Mouse (Mus musculus): ENCODE measurements around the gene Foxp1.

The Foxp1 gene

GRCm38 (mm10) chr6:99402941-99403340 lies 119.6 kb downstream of the Foxp1 start:
- no peak for ATAC-seq (ENCODE audit: insufficient number of reproducible peaks, low FRiP score, low TSS enrichment)

GRCm38 (mm10) chr6:99402370-99402769 lies 120.2 kb downstream of the Foxp1 start:
- no peak for ATAC-seq (ENCODE audit: insufficient number of reproducible peaks, low FRiP score, low TSS enrichment)

- ATAC-seq (ENCODE audit: insufficient number of reproducible peaks, low FRiP score, low TSS enrichment) = no peak
Measured at GRCm38 (mm10) chr6:99401801-99402200, 120.7 kb downstream of the Foxp1 start.

GRCm38 (mm10) chr6:99401211-99401610 lies 121.3 kb downstream of the Foxp1 start:
- ATAC-seq (ENCODE audit: insufficient number of reproducible peaks, low FRiP score, low TSS enrichment) = no peak

- no peak for ATAC-seq (ENCODE audit: insufficient number of reproducible peaks, low FRiP score, low TSS enrichment)
Measured at GRCm38 (mm10) chr6:99395745-99396144, 126.8 kb downstream of the Foxp1 start.

GRCm38 (mm10) chr6:99394801-99395200 lies 127.7 kb downstream of the Foxp1 start:
- ATAC-seq (ENCODE audit: insufficient number of reproducible peaks, low FRiP score, low TSS enrichment) = no peak

GRCm38 (mm10) chr6:99392484-99392883 lies 130.0 kb downstream of the Foxp1 start:
- ATAC-seq (ENCODE audit: insufficient number of reproducible peaks, low FRiP score, low TSS enrichment) = no peak

- ATAC-seq (ENCODE audit: insufficient number of reproducible peaks, low FRiP score, low TSS enrichment) = no peak
Measured at GRCm38 (mm10) chr6:99388741-99389675, 133.5 kb downstream of the Foxp1 start.

- ATAC-seq (ENCODE audit: insufficient number of reproducible peaks, low FRiP score, low TSS enrichment) = no peak
Measured at GRCm38 (mm10) chr6:99388023-99388422, 134.5 kb downstream of the Foxp1 start.

- no peak for ATAC-seq (ENCODE audit: insufficient number of reproducible peaks, low FRiP score, low TSS enrichment)
Measured at GRCm38 (mm10) chr6:99385059-99385604, 137.4 kb downstream of the Foxp1 start.

GRCm38 (mm10) chr6:99383846-99384472 lies 138.6 kb downstream of the Foxp1 start:
- no peak for ATAC-seq (ENCODE audit: insufficient number of reproducible peaks, low FRiP score, low TSS enrichment)

- ATAC-seq (ENCODE audit: insufficient number of reproducible peaks, low FRiP score, low TSS enrichment) = no peak
Measured at GRCm38 (mm10) chr6:99380146-99380545, 142.4 kb downstream of the Foxp1 start.

- ATAC-seq (ENCODE audit: insufficient number of reproducible peaks, low FRiP score, low TSS enrichment) = no peak
Measured at GRCm38 (mm10) chr6:99378997-99379710, 143.4 kb downstream of the Foxp1 start.

GRCm38 (mm10) chr6:99377716-99378115 lies 144.8 kb downstream of the Foxp1 start:
- no peak for ATAC-seq (ENCODE audit: insufficient number of reproducible peaks, low FRiP score, low TSS enrichment)

GRCm38 (mm10) chr6:99377131-99377530 lies 145.4 kb downstream of the Foxp1 start:
- ATAC-seq (ENCODE audit: insufficient number of reproducible peaks, low FRiP score, low TSS enrichment) = no peak

- no peak for ATAC-seq (ENCODE audit: insufficient number of reproducible peaks, low FRiP score, low TSS enrichment)
Measured at GRCm38 (mm10) chr6:99376721-99377120, 145.8 kb downstream of the Foxp1 start.

- no peak for ATAC-seq (ENCODE audit: insufficient number of reproducible peaks, low FRiP score, low TSS enrichment)
Measured at GRCm38 (mm10) chr6:99375865-99376264, 146.7 kb downstream of the Foxp1 start.

GRCm38 (mm10) chr6:99375376-99375775 lies 147.1 kb downstream of the Foxp1 start:
- ATAC-seq (ENCODE audit: insufficient number of reproducible peaks, low FRiP score, low TSS enrichment) = no peak

- no peak for ATAC-seq (ENCODE audit: insufficient number of reproducible peaks, low FRiP score, low TSS enrichment)
Measured at GRCm38 (mm10) chr6:99374448-99375271, 147.9 kb downstream of the Foxp1 start.

GRCm38 (mm10) chr6:99372427-99372826 lies 150.1 kb downstream of the Foxp1 start:
- ATAC-seq (ENCODE audit: insufficient number of reproducible peaks, low FRiP score, low TSS enrichment) = no peak

Data from cerebellum, adult (tissue).